Mouse (Mus musculus): ENCODE measurements at regions not wholly inside any gene's neighbourhood (a gene's known extent, or its start where the extent isn't known, plus 50 kb on each side); places are given as distances from the start of the nearest gene placed in this dataset.

DNA sequence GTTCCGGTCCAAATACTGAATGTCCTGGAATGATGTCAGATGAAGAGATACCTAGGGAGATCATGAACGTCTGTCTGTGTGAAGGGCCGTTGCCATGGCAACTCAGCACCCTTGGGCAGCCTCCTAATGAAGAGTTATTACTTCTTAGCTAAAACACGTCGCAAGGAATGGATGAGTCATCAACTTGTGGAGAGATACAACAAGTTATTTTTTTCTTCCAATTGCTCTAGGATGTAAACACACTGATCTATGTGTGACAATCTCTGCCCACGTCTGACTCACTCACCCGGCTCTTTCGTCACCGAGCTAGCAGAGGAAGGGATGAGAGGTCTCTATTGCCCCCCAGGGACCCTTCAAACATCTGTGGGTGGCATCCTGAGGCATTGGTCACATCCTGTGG, 225.7 kb downstream of the Sipa1l2 start:
- TF ChIP-seq GATA1 (IDR thresholded peaks at IDR 0.05; ENCODE audit: borderline replicate concordance, low read length) (no peak), CTCF (IDR thresholded peaks at IDR 0.05; ENCODE audit: low read depth, low read length) (no peak), TAL1 (conservative IDR thresholded peaks at IDR 0.05; ENCODE audit: low read depth, low read length) (no peak)

All from G1E (cell line).